Mouse (Mus musculus): ENCODE results near the gene Lgr5.

Gene Lgr5

DNA sequence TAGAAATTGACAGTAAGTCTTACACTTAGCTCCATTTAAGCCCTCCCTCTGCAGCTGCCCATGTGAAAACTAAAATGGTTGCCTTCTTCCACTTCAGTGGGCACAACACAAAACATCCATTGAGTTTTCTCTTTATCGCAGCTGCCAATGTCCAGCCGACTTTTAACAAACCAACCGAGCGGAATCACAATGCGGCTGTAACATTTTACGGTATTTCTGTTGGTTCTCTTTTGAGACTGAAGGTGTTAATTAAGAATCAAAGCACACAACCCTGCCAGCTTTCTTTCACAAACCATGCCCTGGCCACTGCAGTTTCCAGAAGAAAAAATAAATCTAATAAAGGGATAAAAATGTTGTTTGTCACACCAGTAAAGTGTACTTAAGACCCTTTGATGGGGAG, 16.3 kb downstream of the Lgr5 start:
- DNase-seq (ENCODE audit: low spot score in 2 of 2), result no peak

DNA sequence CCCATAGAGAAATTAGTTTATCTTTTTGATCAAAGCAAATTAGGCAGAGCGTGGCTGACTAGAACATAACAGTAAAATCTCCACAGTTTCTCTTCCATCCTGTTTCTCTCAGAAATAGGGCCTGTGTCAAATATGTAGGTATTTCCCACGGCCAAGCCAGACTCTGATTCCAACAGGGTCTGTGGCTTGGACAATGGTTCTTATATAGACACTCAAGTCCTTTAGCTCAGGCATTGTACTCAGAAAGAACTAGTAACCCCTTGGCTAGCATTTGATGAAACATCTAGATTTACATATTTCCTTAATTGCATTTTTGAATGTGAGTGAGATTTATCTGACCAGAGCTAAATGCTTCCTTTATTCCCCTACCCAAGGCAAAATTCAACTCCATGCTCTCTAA, 17.0 kb downstream of the Lgr5 start:
- no peak for DNase-seq (ENCODE audit: low spot score in 2 of 2)

DNA sequence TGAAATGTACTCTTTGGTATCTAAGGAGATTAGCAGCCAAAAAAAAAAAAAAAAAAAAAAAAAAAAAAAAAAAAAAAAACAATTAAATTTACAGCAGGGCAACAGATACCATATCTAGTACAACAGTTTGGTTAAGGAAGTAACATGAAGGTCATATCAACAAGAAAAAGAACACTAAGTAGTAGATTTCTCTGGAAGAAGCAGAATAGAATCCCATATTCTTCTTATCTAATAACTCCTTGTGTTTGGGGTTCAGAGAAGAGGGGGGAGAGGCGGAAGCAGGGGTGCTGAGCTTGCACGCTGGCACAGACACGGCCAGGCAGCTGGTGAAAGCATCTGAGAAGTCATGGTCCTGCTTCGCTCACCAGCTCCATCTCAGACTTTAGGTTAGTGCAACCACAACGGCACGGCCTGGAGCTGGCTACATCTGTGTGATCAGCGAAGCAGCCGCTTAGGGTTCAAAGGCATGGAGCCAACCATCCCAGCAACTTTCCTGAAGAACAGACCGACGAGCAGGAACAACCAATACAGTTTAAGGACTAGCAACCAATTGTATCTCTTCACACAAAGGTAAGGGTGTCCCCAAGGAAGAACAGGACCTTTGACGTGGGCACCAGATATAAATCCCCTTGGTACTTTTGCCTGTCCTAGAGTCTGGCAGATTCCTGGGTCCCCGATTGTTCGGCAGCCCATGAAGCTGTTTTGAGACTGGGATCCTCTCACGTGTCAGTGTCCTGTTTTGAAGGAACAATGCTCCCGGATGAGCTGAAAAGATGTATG, 17.7 kb downstream of the Lgr5 start, which contains the start of gene A930009A15Rik:
Gene A930009A15Rik, plus strand, starts transcription at position 275 of the 780 bp plus-strand sequence.
- DNase-seq (ENCODE audit: low spot score in 2 of 2), result no peak

DNA sequence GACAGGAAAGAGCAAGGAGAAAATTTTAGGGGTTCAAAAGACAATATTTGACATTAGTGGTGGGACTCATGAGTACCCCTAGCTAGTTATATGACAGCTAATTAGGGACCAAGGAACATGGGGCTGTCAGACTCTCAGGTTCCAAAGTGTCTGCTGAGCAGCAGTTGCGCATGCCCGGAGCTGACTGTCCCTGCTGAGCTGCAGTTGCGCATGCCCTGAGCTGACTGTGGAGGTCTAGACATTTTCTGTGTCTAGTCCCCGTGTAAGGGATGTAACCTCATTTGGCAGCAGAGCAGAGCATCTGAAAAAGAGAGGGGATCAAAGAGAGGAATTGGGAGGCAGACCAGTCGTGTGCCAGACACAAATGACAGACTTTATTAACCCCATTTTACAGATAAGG, 23.6 kb downstream of the Lgr5 start:
- no peak for DNase-seq (ENCODE audit: low spot score in 2 of 2)

DNA sequence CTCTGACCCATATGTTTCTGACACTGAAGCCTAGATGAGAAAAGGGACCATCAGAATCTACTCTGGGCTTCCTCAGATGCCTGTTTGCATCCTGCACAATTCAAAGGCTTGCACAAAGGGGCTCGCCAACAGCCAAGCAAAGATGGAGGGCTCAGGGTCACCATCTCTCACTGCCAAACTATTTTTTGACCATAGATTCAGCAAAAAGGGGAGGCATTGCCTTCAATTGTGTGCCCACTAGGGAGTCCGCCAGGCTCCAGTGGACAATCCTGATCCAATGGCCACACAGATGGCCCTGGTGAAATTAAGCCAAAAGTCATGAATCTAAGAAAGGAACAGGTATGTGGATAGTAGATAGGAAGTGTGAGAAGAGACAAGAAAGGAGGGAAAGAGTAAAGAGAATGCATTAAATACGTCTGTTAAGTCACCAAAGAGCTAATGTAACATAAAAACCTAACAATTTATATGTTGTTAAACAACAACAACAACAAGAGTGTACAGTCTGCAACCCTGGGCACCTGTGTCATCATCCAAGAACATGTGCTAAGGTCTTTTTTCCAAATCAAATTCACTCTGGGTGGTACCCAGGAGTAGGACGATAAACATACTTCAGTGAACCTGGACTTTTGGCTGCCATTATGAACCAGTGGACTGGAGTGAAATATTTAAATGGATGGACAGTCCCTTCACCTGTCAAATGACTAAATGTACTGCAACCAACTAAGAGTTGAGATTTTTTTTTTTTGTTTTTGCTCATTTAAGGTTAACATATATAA, 24.5 kb downstream of the Lgr5 start:
- DNase-seq (ENCODE audit: low spot score in 2 of 2), result no peak

DNA sequence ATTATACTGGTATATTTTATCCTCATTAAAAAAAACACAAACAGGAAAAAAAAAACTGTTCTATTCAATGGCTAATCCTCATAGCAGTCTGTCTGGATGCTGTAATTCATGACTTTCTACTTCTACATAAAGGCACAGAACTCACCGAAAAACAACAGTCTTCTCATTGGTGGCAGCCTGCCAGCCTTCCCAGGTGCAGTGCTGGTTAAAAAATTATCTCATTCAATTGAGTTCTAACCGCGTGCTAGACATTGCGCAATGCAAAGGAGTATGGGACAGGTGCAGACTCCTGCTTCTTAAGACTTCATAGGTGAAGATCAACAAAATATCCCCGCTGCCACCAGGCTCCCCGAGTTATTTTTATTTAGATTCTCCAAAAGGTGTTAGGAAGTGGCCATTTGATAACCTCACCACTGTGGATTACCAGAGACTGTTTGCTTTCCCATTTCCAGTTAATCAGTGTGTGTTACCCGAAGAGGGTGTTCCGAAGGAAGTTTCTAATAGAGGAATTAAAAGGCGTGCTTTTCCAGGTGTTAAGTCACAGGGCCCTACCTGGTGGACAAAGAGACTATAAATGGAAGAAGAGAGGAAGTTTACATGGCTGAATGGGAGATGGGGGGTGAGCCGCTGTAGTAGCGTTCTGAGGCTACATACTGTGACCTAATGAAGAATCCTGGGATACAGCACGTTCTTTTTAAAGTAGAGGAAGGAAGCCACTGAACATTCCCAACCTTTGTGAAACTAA, 26.3 kb downstream of the Lgr5 start:
- DNase-seq (ENCODE audit: low spot score in 2 of 2), result no peak

DNA sequence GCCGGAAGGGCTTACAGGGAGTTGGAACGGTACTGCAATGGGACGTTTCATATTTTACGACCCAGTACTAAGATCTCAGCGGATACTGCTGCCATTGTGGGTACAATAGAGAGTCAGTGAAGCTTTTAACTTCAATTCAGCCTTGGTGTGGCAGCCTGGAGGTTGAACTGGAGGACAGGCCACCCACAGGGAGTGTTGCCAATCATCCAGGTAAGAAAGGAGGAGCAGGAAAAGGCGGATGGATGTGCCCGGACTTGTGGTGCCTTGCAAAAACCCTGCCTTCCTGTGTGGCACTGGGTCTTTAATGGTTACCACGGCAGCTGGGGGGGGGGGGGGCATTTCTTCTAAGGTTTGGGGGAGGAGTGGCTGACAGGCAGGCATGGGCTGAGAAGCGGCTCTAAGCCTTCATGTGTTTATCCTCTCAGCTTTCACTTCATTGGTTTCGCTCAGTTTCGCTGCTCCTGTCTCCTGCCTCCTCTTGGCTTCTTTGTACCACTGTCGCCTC, 30.8 kb downstream of the Lgr5 start:
- no peak for DNase-seq (ENCODE audit: low spot score in 2 of 2)

DNA sequence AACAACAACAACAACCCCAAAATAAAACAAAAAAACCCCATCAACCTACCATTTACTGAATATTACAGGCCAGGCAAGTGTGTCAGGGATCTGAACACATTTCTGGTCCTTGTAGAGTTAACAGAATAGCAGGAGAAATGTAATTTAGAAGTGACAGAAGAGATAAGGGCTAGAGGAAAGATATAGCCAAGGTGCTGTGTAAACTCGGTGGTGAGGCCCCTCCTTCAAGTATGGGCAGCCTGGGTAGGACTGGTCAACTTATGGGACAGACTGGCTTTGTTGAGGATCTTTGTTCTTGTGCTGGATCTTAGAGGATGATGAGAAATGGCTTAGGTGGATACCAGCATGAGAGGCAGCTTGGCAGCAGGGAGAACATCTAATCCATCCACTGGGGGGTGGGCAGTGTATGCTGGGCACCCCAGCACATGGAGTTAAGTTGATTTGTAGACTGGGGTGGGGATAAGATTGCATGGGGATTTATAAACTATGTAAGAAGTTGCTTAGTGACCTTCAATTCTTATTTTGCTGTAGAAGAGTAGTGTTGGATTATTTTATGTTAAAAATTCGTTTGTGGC, 32.3 kb downstream of the Lgr5 start:
- no peak for DNase-seq (ENCODE audit: low spot score in 2 of 2)

DNA sequence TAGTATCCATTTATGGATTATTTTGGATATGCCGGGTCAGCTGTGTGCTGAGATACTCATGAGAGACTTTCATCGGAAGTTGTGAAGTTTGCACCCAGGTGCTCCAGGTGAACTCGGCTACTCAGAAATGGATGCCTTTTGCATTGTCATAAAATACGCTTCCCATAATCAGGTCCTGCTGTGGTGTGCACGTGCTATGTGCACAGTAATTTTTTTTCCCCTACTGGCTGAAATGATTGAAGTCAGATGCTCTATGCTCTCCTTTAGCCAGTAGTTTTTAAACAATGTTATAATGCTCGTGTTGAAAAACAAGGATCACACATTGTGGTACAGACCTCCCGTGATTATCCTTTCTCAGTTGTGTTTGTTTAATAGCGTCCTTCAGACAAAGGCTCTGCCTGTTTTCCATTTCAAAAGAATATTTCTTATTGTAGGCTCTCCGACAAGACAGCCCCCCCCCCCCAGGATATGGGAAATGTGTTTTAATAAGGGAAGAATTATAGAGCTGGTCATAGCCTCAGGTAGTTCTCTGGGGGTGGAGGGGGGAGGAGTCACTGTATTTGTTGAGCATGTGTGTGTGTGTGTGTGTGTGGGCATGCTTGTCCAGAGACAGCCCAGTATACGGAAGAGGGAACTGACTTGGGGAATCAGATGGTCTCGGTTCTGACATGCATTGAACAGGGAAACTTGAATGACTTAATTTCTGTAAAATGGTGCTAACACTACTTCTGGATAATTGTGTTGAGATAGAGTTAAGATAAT, 34.0 kb downstream of the Lgr5 start:
- no peak for DNase-seq (ENCODE audit: low spot score in 2 of 2)

DNA sequence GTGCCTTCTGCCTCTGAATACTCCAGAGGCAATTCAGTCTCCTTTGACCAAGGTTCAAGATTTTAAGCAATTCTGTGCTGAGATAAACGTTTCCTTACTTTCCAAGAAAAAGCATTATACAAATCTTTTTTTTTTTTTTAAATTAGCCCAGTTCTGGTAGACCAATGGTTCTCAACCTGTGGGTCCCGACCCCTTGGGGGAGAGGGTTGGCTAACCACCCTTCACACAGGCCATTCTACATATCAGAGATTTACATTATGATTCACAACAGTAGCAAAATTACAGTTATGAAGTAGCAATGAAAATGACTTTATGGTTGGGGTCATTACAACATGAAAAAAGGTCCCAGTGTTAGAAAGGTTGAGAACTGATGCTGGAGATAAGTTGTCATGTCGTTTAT, 36.5 kb downstream of the Lgr5 start:
- no peak for DNase-seq (ENCODE audit: low spot score in 2 of 2)

DNA sequence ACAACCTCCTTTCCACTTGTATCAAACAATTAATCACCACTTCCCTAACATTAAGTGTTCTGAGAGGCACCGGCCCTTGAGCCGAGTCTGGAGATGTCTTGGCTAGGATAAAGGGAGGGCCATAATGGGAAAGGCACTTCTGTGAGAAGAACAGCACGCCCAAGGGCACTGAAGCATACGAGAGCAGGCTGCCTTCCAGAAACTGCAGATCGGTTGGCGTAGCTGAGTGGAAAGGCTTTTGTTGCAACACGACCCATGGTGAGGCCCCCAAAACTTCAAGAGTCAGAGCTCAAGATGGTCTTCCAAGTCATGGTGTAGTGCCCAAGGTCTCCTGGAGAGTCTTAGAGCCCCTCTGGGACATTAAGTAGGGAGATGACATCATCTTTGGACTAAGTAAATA, 37.3 kb downstream of the Lgr5 start:
- no peak for DNase-seq (ENCODE audit: low spot score in 2 of 2)

DNA sequence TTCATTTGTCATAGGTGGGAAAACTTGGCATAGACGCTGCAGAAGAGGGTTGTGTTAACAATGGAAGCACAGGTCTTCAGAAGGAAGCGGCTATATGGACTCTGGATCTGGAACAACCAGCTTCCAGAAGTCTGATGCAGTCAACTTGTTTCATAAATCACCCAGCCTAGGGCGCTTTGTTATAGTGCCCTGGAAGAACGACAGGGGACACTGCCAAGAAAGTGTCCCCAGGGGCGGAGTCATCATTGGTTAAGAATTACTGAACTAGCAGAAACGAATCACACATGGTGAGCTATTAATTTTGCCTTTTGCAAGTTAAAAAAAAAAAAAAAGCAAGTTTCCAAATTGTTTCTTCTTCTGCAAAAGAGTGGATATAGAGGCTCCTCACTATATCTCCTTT, 44.7 kb downstream of the Lgr5 start:
- no peak for DNase-seq (ENCODE audit: low spot score in 2 of 2)

DNA sequence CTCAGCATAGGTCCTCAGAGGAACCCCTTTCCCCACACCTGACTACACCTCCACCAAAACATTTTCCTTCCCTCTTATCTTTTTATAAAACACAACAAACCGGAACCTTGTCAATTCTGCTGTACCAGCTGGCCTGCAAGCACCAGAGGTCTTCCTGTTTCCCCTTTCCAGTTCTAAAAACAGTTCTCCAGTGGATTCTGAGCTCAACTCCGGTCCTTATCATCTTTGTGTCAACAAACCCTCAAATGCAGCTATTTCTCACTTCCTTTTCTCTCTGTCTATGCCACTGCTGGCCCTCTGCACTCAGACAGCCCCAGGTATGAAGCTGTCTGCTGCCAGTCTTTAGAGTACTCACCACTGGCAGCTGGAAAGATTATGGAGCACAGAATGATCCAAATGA, 56.8 kb downstream of the Lgr5 start:
- DNase-seq (ENCODE audit: low spot score in 2 of 2), result no peak

DNA sequence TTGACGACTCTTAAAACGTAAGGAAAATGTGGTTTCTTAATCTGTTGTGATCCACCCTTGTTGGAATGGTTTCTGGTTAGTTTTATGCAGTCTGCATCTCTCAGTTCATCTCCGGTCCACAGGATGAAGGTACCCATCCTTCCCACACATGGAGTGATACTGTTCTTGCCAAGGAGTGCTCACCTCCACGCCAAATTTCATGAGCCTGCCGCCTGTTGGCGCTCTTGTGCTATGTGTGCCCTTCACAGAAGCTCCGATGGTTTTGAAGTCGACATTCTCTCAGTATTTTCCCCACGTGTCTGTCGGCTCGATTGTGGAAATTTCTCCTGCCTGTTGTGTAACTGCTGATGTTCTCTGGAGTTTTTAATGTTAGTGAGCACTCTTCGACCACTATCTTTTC, 57.8 kb downstream of the Lgr5 start:
- DNase-seq (ENCODE audit: low spot score in 2 of 2), result no peak

DNA sequence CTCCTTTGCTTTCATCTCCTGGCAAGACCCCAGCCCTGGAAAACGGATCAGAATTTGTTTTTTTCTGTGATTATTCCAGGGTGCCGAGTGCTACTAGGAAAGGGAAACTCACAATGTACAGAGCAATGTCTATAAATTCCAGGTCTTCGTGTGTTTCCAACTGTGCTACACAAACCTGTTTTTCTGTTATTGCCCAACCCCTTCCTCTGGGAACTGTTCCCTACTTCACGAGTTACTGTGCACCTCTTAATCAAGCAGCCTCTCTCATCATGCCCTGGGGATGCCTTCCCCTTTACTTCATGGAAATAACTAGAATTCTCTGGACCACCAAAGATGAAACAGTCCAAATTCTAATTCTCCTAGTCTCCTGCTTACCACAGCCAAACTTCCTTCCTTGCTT, 58.7 kb downstream of the Lgr5 start:
- no peak for DNase-seq (ENCODE audit: low spot score in 2 of 2)

DNA sequence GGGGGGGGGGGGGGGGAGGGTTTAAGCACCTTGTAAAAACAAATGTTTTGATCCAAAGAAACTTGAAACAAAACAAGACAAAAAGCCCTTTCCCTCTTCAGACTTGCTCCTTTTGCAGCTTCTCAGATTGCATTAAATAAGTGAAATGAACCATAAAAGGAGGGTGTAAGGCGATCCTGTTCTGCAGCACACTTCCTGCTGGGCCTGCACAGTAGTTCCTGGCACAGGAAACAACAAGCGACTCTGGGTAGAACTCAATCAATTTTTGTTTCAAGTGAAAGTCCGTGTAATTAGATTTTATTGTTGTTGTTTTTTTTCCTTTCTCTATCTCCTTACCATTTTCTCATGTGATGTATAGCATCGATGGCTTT, 66.5 kb downstream of the Lgr5 start:
- no peak for DNase-seq (ENCODE audit: low spot score in 2 of 2)

DNA sequence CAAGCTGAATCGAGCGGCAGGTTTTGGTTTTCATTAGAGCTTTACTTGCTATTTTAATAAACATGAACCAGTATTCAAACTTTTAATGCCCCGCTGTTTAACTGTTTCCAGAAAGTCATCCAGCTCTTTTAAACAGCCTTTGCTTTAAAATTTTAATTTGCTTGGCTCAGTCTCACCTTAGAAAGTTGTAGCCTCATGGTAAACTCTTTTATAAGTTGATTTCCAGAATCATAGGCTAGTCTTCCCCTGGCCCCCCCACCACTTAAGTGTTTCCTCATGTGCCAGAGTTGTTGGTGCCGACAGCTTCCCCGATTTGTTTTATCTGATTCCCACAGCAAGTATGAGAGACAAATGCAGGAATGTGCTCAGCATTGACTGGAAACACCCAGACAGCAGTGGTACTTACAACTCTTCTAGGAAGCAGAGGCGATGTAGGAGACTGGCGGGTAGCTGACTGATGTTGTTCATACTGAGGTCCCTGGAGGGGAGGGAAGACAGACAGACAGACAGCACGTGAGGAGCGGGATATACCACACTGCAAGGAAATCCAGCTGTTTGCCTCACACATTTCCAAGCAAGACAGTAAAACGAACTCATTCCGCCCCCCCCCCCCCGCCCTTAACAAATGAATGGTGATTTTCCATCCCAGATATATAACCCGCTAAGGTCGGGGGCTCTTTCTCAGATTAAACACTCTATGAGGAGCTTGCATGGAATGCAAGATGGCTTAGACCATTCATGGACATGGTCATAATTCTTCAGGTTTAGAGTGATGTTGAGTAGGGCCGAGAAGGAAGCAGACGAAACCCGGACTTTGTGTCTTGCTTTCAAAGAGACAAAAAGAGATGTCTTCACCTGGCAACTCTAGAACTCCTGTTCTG, 67.1 kb downstream of the Lgr5 start:
- no peak for DNase-seq (ENCODE audit: low spot score in 2 of 2)

DNA sequence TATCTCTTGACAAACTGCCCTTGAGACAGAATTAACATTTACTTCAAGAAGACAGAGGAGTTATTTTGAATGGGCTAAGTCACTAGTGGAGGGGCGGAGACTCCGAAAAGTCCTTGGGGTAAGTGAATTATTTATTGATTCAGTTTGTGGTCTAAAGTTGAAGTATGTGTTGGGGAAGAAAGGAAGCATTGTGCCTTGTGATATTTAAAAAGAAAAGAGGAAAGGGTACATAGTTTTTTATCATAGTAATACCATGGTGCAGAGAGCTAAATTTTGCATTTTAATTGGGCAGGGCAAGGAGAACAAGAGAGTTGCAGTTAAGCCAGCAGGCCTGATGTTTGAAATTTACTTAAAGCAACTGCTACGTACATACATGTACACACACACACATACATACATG, 68.7 kb downstream of the Lgr5 start:
- no peak for DNase-seq (ENCODE audit: low spot score in 2 of 2)

DNA sequence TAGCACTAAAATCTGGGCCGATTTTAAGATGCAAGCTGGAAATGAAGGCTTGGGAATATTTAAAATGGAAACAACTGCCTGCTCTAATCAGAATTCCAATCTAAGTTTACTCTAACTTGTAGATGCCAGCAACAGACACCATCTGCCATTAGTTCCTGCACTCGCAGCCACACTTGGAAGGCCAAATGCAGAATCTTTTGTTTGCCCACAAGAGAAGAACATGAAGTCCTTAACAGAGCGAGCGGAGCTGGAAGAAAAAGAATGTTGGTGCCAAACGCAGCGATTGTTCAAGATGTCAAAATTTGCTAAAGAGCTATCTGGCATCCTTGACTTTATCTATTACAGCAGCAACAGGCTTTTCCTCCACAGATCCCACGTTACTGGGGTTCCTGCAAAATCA, 72.1 kb downstream of the Lgr5 start:
- peak in 1 of 2 experiments; percentile 11 for DNase-seq (ENCODE audit: low spot score in 2 of 2)

DNA sequence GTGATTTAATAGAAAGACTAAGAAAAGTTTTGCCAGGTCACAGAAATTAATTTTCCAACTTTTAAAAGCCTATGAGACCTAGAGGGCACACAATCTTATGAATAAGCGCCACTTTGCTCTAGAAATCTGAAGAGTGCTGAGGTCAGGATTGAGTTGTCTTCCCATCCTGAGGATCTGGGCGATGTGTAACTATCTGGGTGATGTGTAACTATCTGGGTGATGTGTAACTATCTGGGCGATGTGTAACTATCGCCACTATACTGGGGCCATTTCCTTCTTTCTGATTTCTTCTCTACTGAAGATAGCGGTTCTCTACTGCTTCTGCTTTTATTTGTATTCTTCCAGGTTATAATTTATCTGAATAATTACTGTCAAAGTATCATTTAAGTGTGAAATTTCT, 76.6 kb downstream of the Lgr5 start:
- DNase-seq (ENCODE audit: low spot score in 2 of 2), result no peak
